Mouse (Mus musculus): ENCODE results near the gene Il34. TPM values are rescaled to one million over a fixed set of nuclear protein-coding genes. Genes with fewer than 3 reads are reported as not detected.

The Il34 gene
- polyA plus RNA-seq, 1 experiment = not detected

- Histone ChIP-seq H3K4me1 (ENCODE audit: control insufficient read depth, insufficient read depth, low read length) (peaks cover 66% of the 10 kb centered on the region), H3K27ac (ENCODE audit: insufficient read depth, low read depth, low read length) (no peak overlapping the region), H3K4me3 (ENCODE audit: insufficient read depth, low read depth, low read length) (no peak overlapping the region)
- TF ChIP-seq POLR2A (IDR thresholded peaks at IDR 0.05; ENCODE audit: insufficient read depth, low read depth, low read length) (no peak), CTCF (IDR thresholded peaks at IDR 0.05; ENCODE audit: insufficient read depth, low read depth, low read length) (no peak)
- 63% methylated on average over 7 of the region's 7 CpGs for WGBS
Measured at GRCm38 (mm10) chr8:110717131-110717530, 88.6 kb downstream of the Il34 start.

DNA sequence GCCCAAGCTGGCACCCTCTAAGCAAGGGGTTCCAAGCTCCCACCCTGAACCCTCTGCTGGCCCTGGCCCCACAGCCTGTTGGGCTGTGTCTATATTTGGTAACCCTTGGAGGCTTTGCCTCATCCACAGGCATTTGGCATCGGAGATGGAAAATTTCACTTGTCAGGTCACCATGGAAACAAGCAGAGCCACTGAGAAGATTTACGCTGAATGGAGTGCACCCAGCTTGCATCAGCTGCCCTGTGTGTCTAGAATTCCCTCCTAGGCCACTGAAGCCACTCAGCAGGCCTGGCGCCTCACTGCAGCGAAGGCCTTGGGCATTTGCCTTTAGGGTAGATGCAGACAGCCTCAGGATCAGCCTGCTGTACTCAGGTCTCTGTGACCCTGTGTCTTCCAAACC lies 89.6 kb downstream of the Il34 start:
- no peak for TF ChIP-seq CTCF (IDR thresholded peaks at IDR 0.05; ENCODE audit: insufficient read depth, low read depth, low read length)
- no peak for TF ChIP-seq POLR2A (IDR thresholded peaks at IDR 0.05; ENCODE audit: insufficient read depth, low read depth, low read length)
- peaks cover 73% of the 10 kb centered on the region for H3K4me1 ChIP-seq (ENCODE audit: control insufficient read depth, insufficient read depth, low read length)
- 23% methylated on average over 4 of the region's 4 CpGs for WGBS
- H3K4me3 ChIP-seq (ENCODE audit: insufficient read depth, low read depth, low read length) = no peak overlapping the region
- H3K27ac ChIP-seq (ENCODE audit: insufficient read depth, low read depth, low read length) = peak overlapping the region; percentile 68

- no peak for TF ChIP-seq CTCF (IDR thresholded peaks at IDR 0.05; ENCODE audit: insufficient read depth, low read depth, low read length)
- TF ChIP-seq POLR2A (IDR thresholded peaks at IDR 0.05; ENCODE audit: insufficient read depth, low read depth, low read length) = no peak
- Histone ChIP-seq H3K4me1 (ENCODE audit: control insufficient read depth, insufficient read depth, low read length) (peaks cover 73% of the 10 kb centered on the region), H3K4me3 (ENCODE audit: insufficient read depth, low read depth, low read length) (no peak overlapping the region), H3K27ac (ENCODE audit: insufficient read depth, low read depth, low read length) (peak overlapping the region; percentile 68)
- 48% methylated on average over 15 of the region's 15 CpGs for WGBS
Measured at GRCm38 (mm10) chr8:110714827-110715519, 90.8 kb downstream of the Il34 start.

DNA sequence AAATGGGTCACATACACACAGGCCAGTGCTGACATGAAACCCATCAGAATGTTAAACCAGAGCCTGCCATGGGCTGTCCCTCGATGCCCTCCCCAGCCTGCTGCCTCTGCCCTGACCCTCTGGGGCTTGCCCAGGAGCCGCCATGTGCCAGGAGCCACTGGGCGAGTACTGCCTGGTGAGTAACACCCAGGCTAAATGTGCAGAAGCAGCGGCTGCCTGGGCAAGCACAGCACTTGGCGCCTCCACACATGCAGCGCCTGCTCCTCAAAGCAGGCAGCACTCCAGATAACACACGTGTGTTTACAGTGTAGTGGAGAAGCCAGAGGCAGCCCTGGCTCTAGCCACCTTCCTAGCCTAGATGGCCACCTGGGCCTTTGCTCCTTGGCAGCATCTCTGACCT lies 92.7 kb downstream of the Il34 start:
- Histone ChIP-seq H3K4me1 (ENCODE audit: control insufficient read depth, insufficient read depth, low read length) (peaks cover 59% of the 10 kb centered on the region), H3K27ac (ENCODE audit: insufficient read depth, low read depth, low read length) (no peak overlapping the region; the same call in 1 of the 2 replicates), H3K4me3 (ENCODE audit: insufficient read depth, low read depth, low read length) (no peak overlapping the region)
- TF ChIP-seq CTCF (IDR thresholded peaks at IDR 0.05; ENCODE audit: insufficient read depth, low read depth, low read length) = no peak
- no peak for TF ChIP-seq POLR2A (IDR thresholded peaks at IDR 0.05; ENCODE audit: insufficient read depth, low read depth, low read length)
- 41% methylated on average over 7 of the region's 7 CpGs for WGBS

GRCm38 (mm10) chr8:110711271-110711934 lies 94.3 kb downstream of the Il34 start:
- WGBS = 63% methylated on average over 13 of the region's 13 CpGs
- peak overlapping the region; percentile 40; the same call in 1 of the 2 replicates for H3K27ac ChIP-seq (ENCODE audit: insufficient read depth, low read depth, low read length)
- H3K4me1 ChIP-seq (ENCODE audit: control insufficient read depth, insufficient read depth, low read length) = peaks cover 49% of the 10 kb centered on the region
- H3K4me3 ChIP-seq (ENCODE audit: insufficient read depth, low read depth, low read length) = no peak overlapping the region
- TF ChIP-seq POLR2A (IDR thresholded peaks at IDR 0.05; ENCODE audit: insufficient read depth, low read depth, low read length) (no peak), CTCF (IDR thresholded peaks at IDR 0.05; ENCODE audit: insufficient read depth, low read depth, low read length) (no peak)

GRCm38 (mm10) chr8:110710593-110710992 lies 95.1 kb downstream of the Il34 start:
- 82% methylated on average over 3 of the region's 3 CpGs for WGBS
- H3K27ac ChIP-seq (ENCODE audit: insufficient read depth, low read depth, low read length) = peak overlapping the region; percentile 60
- TF ChIP-seq CTCF (IDR thresholded peaks at IDR 0.05; ENCODE audit: insufficient read depth, low read depth, low read length) (no peak), POLR2A (IDR thresholded peaks at IDR 0.05; ENCODE audit: insufficient read depth, low read depth, low read length) (no peak)
- H3K4me3 ChIP-seq (ENCODE audit: insufficient read depth, low read depth, low read length) = no peak overlapping the region
- H3K4me1 ChIP-seq (ENCODE audit: control insufficient read depth, insufficient read depth, low read length) = peaks cover 46% of the 10 kb centered on the region

- 83% methylated on average over 11 of the region's 11 CpGs for WGBS
- Histone ChIP-seq H3K4me3 (ENCODE audit: insufficient read depth, low read depth, low read length) (no peak overlapping the region), H3K4me1 (ENCODE audit: control insufficient read depth, insufficient read depth, low read length) (peaks cover 50% of the 10 kb centered on the region), H3K27ac (ENCODE audit: insufficient read depth, low read depth, low read length) (no peak overlapping the region)
- TF ChIP-seq POLR2A (IDR thresholded peaks at IDR 0.05; ENCODE audit: insufficient read depth, low read depth, low read length) (no peak), CTCF (IDR thresholded peaks at IDR 0.05; ENCODE audit: insufficient read depth, low read depth, low read length) (no peak)
Measured at GRCm38 (mm10) chr8:110708429-110708828, 97.3 kb downstream of the Il34 start.

DNA sequence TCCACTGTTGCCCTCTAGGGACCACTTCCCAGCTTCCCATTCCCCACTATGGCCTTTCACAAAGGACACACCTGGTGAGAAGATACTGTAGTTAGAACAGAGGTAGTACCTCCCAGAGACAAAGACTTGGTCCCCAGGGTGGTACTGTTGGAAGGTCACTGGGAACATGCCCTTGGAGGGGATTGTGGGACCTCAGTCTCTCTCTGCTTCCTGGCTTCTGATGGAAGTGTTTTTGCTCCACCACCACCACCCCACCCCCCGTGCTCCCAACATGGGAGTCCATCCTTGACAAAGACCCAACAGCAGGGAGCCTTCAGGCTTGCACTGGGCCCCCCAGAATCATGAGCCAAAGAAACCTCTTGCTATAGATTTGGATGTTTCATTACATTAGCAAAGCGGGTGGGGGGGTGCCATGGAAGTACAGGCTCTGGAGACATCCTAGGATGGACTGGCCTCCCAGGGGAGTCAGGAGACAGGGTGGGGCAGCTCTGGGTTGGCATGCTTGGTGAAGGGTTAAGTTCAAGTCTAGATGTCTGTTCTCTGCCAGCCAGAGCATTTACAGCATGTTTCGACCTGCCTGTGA lies 99.3 kb downstream of the Il34 start:
- Histone ChIP-seq H3K4me1 (ENCODE audit: control insufficient read depth, insufficient read depth, low read length) (peaks cover 49% of the 10 kb centered on the region), H3K27ac (ENCODE audit: insufficient read depth, low read depth, low read length) (no peak overlapping the region), H3K4me3 (ENCODE audit: insufficient read depth, low read depth, low read length) (no peak overlapping the region)
- no peak for TF ChIP-seq CTCF (IDR thresholded peaks at IDR 0.05; ENCODE audit: insufficient read depth, low read depth, low read length)
- TF ChIP-seq POLR2A (IDR thresholded peaks at IDR 0.05; ENCODE audit: insufficient read depth, low read depth, low read length) = no peak
- 92% methylated on average over 3 of the region's 3 CpGs for WGBS

Data from olfactory bulb, adult 2 months (tissue).